Mouse (Mus musculus): Measurements from ENCODE around the gene Rpn2.

Rpn2 gene

DNA sequence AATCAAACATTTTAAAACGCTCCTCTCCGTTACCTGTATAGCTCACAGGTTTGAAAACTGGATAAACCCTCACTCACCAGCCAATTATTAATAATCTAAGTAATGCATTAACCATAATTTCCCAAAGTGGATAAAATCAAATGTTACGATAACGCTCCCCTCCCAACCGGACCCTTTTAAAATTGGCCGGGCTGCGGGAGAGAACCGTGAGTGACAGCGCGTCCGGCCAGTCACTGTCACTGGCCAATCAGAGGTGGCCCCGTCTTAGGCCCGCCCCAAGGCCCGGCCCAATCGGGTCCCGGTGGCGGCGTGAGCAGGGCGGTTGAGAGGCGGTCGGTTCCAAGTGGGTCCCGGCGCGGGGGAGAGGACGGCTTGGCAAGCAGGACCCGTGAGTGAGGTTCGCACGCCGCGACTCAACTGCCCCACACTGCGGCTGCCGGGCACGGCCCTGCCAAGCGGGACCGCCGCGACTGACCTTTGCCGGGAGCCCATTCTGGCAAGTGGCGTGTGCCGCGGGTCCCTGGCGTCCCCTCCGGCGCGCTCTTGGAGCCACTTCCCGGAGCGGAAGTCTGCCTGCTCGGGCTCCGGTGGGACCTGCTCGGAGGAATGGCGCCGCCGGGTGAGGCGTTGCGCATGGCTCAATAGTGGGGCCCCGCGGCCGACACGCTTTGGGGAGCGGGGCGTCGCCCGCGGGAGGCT, at the start of gene Rpn2:
TSS of gene Rpn2 (plus strand) at position 301 of the 699 bp plus-strand sequence.
- peak; percentile 98 for DNase-seq

DNA sequence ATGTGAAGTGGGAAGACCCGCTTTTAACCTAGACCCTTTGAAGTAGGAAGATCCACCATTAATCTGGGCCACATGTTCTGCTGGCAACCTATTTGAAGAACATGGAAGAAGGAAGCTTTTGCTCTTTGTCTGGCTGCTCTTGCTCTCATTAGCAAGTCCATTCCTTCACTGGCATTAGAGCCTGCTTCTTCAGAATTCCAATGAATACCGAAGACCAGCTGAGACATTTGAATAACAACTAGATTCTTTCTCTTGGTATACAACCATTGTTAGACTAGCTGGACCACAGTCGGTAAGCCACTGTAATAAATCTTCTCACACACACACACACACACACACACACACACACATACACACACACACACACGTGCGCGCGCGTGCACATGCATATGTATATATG, 42.9 kb upstream of the Rpn2 start:
- DNase-seq = no peak

GRCm38 (mm10) chr2:157245001-157245400, 33.8 kb upstream of the Rpn2 start:
- no peak for DNase-seq

- no peak for DNase-seq
Measured at GRCm38 (mm10) chr2:157245603-157246002, 33.2 kb upstream of the Rpn2 start.

GRCm38 (mm10) chr2:157248111-157248510, 30.7 kb upstream of the Rpn2 start:
- no peak for DNase-seq

DNA sequence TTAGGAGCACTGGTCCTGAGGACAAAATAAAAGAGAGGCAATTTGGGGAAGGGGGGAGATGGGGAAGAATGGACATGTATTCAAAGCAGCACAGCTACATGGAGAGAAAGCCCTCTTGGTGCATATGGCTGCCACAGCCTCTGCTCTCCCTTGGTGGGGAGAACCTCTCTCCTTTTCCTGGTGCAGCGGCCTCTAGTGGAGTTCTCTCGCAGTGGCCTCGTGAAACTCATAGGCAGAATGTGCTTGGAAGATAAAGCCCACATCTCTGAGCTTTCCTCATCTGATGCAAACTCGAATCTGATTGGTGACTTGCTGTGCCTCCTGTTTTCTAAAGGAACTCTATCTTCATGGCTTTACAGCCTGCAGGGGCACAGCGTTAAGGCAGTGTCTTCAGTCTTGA, 19.1 kb upstream of the Rpn2 start:
- peak; percentile 75 for DNase-seq

- DNase-seq = no peak
Measured at GRCm38 (mm10) chr2:157261930-157262329, 16.9 kb upstream of the Rpn2 start.

DNA sequence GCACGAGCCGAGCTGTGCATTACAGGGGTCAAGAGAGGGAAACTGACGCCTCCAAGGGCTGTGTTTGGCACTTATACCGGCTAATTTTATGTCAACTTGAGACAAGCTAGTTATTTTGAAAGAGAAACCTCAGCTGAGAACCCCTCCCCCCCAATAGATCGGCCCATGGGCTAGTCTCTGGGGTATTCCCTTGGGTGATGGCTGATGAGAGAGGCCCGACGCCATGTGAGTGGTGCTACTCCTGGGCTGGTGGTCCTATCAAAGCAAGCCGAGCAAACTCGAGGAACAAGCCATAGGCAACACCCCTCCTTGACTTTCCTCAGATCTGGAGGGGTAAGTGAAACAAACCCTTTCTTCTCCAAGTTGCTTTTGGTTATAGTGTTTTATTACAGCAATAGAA, 16.3 kb upstream of the Rpn2 start:
- DNase-seq = no peak

DNA sequence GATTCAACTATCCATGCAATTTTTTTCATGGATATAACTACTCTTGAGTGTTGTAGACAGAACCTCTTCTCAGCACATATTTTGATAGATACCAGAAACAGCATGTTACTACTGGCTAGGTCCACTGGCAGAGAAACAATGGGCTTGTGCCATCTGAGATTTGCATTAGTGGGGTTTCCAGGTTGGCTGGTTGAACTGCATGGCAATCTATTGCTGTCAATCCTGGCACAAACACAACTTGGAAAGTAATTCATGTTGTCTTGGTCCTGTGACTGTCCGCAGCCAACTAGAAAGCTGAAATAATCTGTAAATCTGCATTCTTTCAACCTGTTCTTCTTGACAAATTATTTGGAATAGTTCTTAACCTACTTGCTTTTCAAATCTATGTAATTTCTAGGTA, 15.7 kb upstream of the Rpn2 start:
- no peak for DNase-seq

DNA sequence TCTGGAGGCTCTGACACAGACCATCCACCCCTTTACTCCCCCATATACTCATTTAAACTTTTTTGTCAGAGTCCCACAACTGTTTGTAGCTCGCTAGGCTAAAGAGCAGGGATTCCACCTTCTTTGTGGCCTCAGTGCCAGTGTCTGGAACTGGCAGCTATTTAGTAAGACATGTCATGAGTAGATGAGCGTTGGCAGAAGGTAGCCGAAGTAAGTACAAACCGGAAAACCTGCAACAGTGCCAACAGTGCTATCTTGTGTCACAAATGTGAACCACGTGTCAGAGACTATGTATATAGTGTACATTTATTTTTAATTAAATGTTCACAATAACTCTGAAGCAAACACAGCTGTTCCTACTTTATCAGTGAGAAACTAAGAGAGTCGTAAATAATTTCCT, 15.0 kb upstream of the Rpn2 start:
- no peak for DNase-seq

- DNase-seq = peak; percentile 75
Measured at GRCm38 (mm10) chr2:157279416-157279800, 591 bp downstream of the Rpn2 start, which contains the start of gene Mroh8. Mroh8 (minus strand) TSS chr2:157279549.

DNA sequence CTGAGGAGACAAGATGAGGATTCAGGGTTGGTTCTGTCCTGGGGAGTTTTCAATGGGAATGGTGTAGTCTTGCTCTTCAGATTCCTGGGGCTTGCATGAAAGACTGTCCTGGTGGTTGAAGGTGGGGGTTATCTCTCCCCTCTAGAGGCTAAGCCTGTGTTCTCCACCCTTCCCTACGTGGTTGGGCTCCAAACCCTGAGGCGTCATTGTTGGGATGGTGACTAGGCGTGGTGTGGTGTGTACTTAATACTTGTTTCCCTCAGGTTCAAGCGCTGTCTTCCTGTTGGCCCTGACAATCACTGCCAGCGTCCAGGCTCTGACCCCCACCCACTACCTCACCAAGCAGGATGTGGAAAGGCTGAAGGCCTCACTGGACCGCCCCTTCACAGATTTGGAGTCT, 4.5 kb downstream of the Rpn2 start:
- no peak for DNase-seq

- peak; percentile 64 for DNase-seq
Measured at GRCm38 (mm10) chr2:157287542-157287941, 8.7 kb downstream of the Rpn2 start.

- DNase-seq = no peak
Measured at GRCm38 (mm10) chr2:157288996-157289395, 10.2 kb downstream of the Rpn2 start.

- peak; percentile 90 for DNase-seq
Measured at GRCm38 (mm10) chr2:157292093-157292492, 13.3 kb downstream of the Rpn2 start.

GRCm38 (mm10) chr2:157296105-157296689, 17.4 kb downstream of the Rpn2 start:
- no peak for DNase-seq

GRCm38 (mm10) chr2:157300051-157300450, 21.2 kb downstream of the Rpn2 start:
- no peak for DNase-seq

- no peak for DNase-seq
Measured at GRCm38 (mm10) chr2:157303096-157303495, 24.3 kb downstream of the Rpn2 start.

- DNase-seq = no peak
Measured at GRCm38 (mm10) chr2:157306091-157307032, 27.5 kb downstream of the Rpn2 start.

GRCm38 (mm10) chr2:157307715-157308265, 29.0 kb downstream of the Rpn2 start:
- DNase-seq = no peak

- DNase-seq = no peak
Measured at GRCm38 (mm10) chr2:157308273-157308917, 29.6 kb downstream of the Rpn2 start.

DNA sequence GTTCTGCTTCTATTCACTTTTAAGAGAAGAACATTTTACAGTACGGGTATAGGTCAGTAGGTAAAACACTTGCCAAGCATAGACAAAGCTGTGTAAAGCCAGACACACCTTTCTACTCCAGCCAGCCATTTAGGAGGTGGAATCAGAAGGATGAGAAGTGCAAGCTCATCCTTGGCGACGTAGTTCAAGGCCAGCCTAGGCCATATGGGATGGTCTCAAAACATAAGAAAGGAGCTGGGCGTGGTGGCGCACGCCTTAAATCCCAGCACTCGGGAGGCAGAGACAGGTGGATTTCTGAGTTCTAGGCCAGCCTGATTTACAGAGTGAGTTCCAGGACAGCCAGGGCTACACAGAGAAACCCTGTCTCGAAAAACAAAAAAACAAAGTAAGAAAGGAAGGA, 30.8 kb downstream of the Rpn2 start:
- DNase-seq = no peak

Measured in kidney, postnatal 10 days (tissue).